Mouse (Mus musculus): ENCODE measurements around the gene Nacc2. TPM values are rescaled to one million over a fixed set of nuclear protein-coding genes. Genes with fewer than 3 reads are reported as not detected.

Gene Nacc2
- polyA plus RNA-seq, 1 experiment = 43.5 TPM

GRCm38 (mm10) chr2:26139545-26140206 is 16.7 kb upstream of the Nacc2 start:
- DNase-seq (ENCODE audit: low read depth) = no peak

- DNase-seq (ENCODE audit: low read depth) = no peak
These were observed 16.1 kb upstream of the Nacc2 start for GRCm38 (mm10) chr2:26139034-26139544.

- DNase-seq (ENCODE audit: low read depth) = no peak
These were observed 15.4 kb upstream of the Nacc2 start for GRCm38 (mm10) chr2:26138252-26139033.

GRCm38 (mm10) chr2:26134591-26134990 is 11.6 kb upstream of the Nacc2 start:
- DNase-seq (ENCODE audit: low read depth) = no peak

- no peak for DNase-seq (ENCODE audit: low read depth)
These were observed 9.9 kb upstream of the Nacc2 start for GRCm38 (mm10) chr2:26132628-26133551.

GRCm38 (mm10) chr2:26131327-26131726 is 8.3 kb upstream of the Nacc2 start:
- DNase-seq (ENCODE audit: low read depth) = no peak

GRCm38 (mm10) chr2:26129962-26130361 is 6.9 kb upstream of the Nacc2 start:
- DNase-seq (ENCODE audit: low read depth) = no peak

GRCm38 (mm10) chr2:26129346-26129745 is 6.3 kb upstream of the Nacc2 start:
- no peak for DNase-seq (ENCODE audit: low read depth)

GRCm38 (mm10) chr2:26122171-26123078 is 595 bp downstream of the Nacc2 start:
- DNase-seq (ENCODE audit: low read depth) = no peak

- no peak for DNase-seq (ENCODE audit: low read depth)
These were observed 1.4 kb downstream of the Nacc2 start for GRCm38 (mm10) chr2:26121541-26122083.

- DNase-seq (ENCODE audit: low read depth) = no peak
These were observed 3.4 kb downstream of the Nacc2 start for GRCm38 (mm10) chr2:26119626-26120025.

- DNase-seq (ENCODE audit: low read depth) = no peak
These were observed 3.8 kb downstream of the Nacc2 start for GRCm38 (mm10) chr2:26119310-26119592.

- no peak for DNase-seq (ENCODE audit: low read depth)
These were observed 4.3 kb downstream of the Nacc2 start for GRCm38 (mm10) chr2:26118584-26119309.

GRCm38 (mm10) chr2:26117580-26117979 is 5.4 kb downstream of the Nacc2 start:
- DNase-seq (ENCODE audit: low read depth) = no peak

- no peak for DNase-seq (ENCODE audit: low read depth)
These were observed 6.5 kb downstream of the Nacc2 start for GRCm38 (mm10) chr2:26116550-26116949.

GRCm38 (mm10) chr2:26115215-26115614 is 7.8 kb downstream of the Nacc2 start:
- DNase-seq (ENCODE audit: low read depth) = no peak

- DNase-seq (ENCODE audit: low read depth) = no peak
These were observed 14.8 kb downstream of the Nacc2 start for GRCm38 (mm10) chr2:26108237-26108636.

GRCm38 (mm10) chr2:26107011-26107410 is 16.0 kb downstream of the Nacc2 start:
- DNase-seq (ENCODE audit: low read depth) = no peak

GRCm38 (mm10) chr2:26106233-26106632 is 16.8 kb downstream of the Nacc2 start:
- DNase-seq (ENCODE audit: low read depth) = no peak

GRCm38 (mm10) chr2:26100296-26100695 is 22.7 kb downstream of the Nacc2 start:
- DNase-seq (ENCODE audit: low read depth) = no peak

All from gonadal fat pad, adult 2 months (tissue).